Mouse (Mus musculus) kidney, adult 2 months (tissue): Measurements from ENCODE around the gene Zdhhc11.

Source experiments
- CTCF ChIP-seq: fragments of 200-500 bp; conservative IDR thresholded peaks from 2 replicates; pipeline ENCODE4 v1.5.1; 2011; ENCODE audit warnings: low read depth, mild to moderate bottlenecking, control low read depth, low read length, moderate library complexity, mixed read lengths; ENCODE audit not compliant: insufficient read depth, insufficient read length
- POLR2A ChIP-seq: fragments of 200-500 bp; IDR thresholded peaks from one replicate; pipeline ENCODE4 v1.6.1; 2011; ENCODE audit warnings: low read depth, low read length, control low read depth

DNA sequence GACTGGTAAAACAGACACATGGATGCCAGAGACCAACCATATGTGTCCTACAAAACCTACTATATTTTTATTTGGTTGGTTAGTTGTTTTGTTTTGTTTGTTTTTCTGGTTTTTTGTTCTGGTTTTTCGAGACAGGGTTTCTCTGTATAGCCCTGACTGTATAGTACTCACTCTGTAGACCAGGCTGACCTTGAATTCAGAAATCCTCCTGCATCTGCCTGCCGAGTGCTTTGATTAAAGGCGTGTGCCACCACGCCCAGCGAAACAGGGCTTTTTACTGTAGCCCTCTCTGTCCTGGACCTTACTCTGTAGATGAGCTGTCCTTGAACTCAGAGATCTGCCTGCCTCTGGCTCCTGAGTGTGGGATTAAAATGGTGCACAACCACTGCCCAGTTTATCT is 24.6 kb upstream of the Zdhhc11 start:
- TF ChIP-seq CTCF (no peak), POLR2A (no peak)
